Mouse (Mus musculus) thymus, postnatal 36 days (tissue): Measurements from ENCODE around the gene B3galnt2.
A peak's percentile ranks its signal among the peaks of the same experiment; 100 is the strongest.
"Not testable (repeated sequence)": the region's sequence is repeated elsewhere in the genome, so short reads cannot be mapped to it uniquely, and the experiment has no call there.

Source experiments
- DNase-seq, 2 experiments: peaks; one replicate each; pipeline ENCODE4 v3.0.0; 2022; ENCODE audit warnings: mixed read lengths in 2 of 2

Gene B3galnt2

DNA sequence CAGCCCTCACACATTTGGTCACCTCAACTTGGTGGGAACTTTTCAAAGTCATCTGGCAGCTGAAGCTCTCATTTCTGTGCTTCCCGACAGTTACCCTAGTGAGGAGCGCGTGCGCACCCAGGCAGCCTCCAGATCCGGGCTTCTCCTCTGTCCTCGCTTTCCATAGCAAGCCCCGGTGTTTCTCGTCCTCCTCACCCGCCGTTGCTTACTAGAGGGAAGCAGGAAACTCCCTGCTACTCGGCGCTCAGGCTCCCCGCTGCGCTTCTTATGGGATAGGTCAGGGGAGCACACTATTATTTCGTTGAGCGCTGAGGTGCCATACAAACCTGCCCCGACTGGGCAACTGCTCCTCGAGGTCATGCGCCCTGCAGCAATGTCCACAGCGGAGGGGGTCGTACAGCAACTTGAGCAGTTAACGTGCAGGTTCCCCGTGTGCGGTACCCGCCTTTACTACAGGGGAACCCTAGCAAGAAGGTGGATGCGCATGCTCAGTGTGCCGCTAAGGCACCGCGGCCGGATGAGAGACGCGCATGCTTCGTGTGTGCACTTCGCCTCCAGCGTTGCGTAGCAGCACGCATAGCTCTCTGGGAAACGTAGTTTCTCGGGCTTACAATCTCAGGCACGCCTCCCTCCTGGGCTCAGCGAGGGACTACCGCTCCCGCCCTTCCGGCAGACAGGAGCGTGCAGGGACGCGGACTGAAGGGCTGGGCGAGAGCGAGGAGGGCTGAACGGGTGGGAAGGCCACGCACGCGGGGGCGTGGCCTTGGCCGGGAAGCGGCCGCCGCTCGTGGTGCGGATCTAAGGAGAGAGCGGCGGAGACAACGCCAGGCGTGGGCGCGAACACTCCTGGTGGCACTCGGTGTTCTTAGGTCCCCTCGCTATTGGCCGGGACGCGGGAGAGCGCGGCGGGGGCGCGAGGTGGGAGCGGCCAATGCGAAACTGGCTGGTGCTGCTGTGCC lies at the start of gene B3galnt2:
Gene B3galnt2 (plus strand): TSS at position 596 of the 959 bp plus-strand sequence.
- peak; percentile 93 to 98 for DNase-seq

DNA sequence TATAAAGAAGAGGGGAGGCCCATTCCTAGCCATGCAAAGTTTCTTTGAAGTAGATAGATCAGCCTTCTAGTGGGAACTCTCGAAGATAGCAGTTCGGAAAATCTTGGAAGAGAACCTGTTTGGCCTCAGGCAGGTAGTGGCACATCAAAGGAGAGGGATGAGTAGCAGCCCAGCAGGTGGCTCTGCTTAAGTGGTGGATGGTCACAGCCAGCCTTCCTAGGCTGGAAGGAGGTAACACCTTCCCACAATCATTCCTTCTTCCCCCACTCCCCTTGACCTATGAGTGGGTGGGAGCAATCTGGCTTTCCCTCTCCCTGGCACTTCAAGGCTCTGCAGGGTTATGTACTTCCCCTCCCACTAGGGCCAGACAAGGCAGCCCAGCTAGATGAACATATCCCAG lies 42.9 kb upstream of the B3galnt2 start:
- DNase-seq = no peak

DNA sequence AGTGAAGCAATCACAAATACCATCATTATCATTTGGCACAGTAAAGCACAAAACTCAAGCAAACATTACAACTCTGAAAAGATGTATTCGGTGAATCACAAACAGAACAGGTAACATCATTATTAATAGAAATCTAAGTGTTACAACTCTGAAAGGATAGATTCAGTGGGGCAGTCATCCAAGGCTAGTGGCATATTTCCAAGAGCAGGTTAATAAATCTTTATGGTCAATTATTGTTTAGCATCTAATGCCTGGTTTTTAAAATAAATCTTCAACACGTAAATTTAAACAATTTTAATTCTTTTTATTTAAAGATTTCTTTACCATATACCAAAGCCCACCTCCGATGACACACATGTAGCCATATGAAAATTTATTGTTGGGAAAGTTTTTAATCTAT lies 34.9 kb upstream of the B3galnt2 start:
- DNase-seq = no peak

DNA sequence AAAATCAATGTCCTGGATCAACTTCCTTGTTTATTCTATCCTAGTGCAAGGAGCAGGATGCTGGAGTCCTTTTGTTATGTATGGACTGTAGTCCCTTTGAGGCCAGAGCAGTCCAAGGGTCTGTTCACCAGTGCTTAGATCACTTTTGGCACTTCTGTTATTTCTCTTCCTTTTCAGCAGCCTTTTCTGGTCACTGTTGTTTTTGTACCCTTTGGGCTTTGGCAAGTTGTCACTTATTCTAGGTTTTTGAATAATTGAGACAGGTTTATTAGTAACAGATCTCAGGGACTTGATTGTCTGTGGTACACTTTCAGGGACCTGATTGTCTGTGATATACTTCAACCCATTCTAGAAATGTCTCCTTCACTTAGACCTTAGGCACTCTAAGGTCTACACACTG lies 31.7 kb upstream of the B3galnt2 start:
- no peak for DNase-seq

DNA sequence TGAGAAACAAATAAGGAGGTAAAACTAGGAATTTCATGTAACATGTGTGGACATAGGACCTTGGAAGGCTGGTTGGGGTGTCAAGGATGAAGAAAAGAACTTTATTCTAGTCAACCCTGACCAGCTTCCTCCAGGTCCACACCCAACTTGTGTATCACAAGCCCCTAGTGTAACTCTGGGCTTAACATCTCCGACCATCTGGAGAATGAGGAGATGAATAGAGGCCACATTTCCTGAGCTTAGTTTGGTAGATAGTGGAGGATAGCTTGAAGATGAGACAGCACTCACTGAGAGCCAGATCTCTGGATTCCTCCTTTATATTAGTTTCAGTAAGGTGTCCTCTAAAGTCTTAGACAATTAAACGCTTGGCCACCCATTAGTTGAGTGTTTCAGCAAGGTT lies 24.3 kb upstream of the B3galnt2 start:
- DNase-seq = no peak

DNA sequence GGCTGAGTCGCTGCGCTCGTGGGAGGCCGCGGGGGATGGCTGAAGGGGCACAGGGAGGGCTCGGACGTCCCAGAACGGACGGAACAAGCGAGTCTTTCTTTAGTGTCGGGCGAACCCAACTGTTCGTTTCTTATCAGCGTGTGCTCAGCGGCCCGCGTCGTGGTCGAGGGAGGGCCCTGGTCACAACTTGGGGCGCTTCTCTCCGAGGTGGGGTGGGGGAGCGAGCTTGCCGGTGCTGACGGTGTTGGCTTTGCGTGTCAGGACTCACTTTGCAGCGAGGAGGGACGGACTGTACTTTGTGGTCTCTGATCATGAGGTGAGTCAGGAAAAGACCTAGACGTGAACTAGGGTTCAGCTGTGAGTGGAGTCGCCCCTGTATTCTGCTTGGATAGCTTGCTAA lies 662 bp downstream of the B3galnt2 start:
- DNase-seq = no peak

DNA sequence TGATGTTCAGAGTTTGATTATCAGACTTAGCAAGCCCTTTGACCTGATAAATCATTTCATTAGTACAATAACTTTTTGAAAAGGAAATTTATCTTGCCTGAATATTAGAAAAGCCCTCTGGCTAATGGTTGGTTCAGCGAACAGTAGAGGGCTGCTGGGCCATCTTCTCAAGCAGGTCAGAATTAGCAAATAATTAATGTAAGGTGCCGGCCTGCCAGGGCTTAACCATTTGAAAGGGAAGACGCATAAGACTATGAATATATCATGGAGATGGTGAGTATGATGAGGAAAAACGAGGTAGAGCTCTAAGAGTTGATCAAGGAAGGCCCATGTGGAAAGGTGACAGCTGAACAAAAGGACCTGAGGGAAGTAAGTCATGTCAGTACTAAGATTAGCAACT lies 2.4 kb downstream of the B3galnt2 start:
- DNase-seq = no peak

DNA sequence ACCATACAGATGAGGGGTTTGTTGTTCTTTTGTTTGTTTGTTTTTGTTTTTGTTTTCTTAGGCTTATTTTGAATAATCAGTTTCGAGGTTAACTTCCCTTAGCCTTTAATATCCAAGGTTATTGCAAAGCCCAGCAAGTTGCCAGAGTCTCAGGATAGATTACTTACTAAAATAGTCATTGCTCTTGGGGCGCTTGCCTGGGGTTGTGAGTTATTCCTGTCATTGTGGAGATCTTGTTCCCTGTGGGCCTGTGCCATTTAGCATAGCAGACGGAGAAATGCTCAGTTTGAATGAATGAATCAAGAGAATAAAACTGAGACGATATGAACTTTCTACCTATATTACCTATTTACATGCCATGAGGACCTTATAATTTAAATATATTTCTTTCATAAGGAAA lies 5.9 kb downstream of the B3galnt2 start:
- DNase-seq = no peak

DNA sequence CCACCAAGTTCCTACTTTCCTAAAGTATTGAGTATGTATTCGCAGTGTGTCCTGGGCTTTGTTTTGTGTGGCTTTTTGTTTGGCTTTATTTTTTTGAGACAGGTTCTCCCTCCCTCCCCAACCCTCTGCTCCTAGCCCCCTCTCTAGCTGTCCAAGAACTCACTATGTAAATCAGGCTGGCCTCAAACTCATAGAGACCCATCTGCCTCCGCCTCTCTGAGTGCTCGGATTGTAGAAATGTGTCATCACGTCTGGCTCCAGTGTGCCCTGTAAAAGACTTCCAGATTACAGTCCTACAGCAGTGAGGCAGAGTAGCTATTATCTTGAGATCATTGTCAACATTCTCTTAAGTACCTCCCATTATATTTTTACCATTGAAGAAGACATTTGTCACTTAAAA lies 6.8 kb downstream of the B3galnt2 start:
- no peak for DNase-seq

DNA sequence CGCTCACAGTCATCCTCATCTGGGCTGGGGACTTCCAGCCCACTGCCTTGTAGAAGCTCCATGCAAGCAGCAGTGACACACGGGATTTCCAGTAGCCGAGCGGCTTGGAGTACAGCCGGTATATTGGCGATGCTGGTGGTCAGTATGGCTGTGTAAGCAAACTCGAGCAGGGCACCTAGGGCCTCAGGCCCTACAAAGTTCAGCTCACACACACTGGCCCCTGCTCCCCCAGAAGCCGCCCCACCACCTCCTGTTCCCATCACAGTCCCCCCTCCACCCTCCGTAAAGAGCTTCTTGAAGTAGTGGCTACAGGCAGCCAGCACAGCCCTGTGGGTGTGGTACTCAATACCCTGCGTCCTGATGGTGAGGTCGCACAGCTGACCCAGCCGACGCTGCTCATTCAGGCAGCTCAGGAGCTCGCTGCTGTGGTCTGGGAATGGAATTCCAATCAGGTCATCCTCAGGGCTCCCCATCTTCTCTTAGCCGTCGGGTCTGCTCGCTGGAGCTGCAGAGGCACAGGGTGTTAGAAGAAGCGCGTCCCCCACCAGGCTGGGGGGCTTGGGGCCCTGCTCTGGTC lies 11.2 kb downstream of the B3galnt2 start:
- DNase-seq = no peak

DNA sequence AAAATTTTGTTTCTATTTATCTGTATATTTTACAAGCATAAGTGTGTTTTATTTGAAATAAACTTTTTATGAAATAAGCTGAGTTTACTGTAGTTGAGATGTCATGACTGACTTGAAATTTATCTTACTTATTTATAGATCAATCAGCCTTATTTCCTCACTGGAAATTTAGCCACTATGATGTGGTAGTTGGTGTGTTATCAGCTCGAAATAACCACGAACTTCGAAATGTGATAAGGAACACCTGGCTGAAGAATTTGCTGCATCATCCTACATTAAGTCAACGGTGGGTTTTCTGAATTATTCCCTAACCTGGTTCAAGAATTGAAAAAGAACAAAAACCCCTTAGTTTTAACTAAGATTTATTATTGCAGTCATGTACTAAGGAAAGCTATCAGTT lies 11.9 kb downstream of the B3galnt2 start:
- no peak for DNase-seq

DNA sequence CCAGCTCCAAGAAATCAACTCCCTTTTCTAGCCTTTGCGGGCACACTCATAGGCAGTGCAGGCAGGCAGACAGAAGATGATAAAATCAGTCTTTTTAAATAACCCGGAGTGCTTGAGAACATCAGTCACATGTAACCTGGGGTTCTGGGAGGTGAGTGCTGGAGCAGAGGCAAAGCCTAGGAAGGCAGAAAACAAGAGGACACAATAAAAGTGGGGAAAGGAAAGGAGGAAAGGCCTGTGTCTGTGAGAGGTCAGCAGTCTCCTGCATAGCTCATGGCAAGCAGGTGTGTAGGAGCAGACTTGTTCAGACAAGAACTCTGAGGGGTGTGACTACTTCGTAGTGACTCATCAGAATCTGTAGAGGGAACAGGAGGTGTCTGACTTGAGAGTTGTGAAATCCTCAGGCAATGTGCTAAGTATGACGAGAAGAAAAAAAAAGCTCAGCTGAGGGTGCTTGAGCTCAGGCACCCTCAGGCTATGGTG lies 14.4 kb downstream of the B3galnt2 start:
- no peak for DNase-seq

DNA sequence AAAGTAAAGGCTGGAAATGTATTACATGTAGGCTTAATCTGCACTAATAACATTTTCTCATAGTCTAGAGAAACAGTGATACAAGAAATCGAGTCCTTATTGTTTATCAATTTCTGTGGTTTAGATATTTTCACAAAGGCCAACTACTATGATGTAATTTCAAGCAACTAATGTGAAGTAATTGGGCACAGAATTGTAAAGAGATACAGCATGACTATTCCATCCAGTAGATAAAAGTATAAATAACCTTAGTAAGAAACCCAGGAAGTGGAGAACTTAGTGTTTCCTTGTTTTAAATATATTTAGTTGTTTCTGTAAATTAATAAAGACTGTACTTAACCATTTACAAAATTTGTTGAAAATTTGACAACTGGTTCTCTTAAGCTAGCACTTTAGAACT lies 15.5 kb downstream of the B3galnt2 start:
- DNase-seq = no peak

DNA sequence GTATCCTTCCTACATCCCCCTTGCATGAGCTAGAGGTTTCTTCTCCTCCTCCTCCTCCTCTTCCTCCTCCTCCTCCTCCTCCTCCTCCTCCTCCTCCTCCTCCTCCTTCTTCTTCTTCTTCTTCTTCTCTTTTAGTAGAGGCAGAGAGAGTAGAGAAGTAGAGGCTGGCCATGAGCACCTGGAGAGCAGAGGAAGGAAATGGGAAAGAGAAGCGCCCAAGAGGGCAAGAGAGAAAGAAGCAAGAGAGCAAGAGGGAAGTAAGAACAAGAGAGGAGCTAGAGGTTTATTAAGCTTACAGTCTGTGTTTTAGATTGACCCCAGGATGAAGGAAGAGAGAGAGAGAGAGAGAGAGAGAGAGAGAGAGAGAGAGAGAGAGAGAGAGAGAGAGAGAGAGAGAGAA lies 27.6 kb downstream of the B3galnt2 start:
- DNase-seq = not testable (repeated sequence)

DNA sequence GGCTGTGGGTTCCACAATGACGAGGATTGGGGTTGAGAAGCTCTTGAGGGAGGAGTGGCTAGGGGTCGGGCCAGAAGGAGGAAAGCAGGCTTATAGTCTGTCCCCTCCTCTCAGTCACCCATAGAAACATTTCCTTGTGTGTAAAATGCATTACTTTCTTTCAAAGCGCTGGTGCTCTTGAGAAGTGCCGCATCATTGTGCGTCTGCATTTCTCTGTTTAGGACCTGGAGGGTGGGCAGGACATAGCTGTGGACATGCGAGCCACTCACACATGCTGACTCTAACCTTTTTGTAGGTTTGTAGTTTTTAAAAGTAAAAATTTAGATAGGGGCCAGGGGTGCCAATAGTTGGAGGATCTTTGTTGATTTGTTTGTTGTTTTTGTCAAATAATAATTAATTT lies 29.3 kb downstream of the B3galnt2 start:
- DNase-seq = no peak

DNA sequence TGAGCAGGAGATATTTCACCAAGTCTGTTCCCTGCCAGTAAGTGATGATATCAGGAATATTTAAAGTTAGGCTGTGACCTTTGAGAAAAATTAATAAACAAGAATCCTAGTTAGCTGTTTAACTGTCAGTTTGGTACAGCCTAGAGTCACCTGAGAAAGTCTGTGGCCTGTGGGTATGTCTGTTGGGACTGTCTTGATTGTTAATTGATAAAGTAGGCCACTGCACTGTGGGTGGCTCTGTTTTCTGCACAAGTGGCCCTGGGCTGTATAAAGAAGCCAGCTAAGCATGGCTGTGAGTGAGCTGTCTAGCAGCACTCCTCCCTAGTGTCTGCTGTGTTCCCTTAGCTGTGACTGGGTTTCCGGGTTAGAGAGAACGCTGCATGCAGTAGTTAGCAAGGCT lies 34.9 kb downstream of the B3galnt2 start:
- DNase-seq = no peak

DNA sequence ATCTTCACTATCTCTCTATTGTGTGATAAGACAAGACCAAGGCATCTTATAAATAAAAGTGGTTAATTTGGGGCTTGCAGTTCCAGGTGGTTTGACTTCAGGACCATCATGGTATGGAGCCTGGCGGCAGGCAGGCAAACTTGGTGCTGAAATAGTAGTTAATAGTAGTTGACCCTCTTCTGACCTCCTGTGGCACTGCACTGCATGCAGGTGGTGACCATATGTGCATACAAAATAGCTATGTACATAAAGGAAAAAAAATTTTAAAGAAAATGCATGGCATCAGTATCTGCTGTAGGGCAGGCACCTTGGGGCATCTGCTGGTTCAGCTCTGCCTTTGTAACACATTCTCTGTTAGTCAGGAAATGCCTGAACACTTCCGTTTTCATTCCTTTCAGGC lies 36.1 kb downstream of the B3galnt2 start:
- no peak for DNase-seq

DNA sequence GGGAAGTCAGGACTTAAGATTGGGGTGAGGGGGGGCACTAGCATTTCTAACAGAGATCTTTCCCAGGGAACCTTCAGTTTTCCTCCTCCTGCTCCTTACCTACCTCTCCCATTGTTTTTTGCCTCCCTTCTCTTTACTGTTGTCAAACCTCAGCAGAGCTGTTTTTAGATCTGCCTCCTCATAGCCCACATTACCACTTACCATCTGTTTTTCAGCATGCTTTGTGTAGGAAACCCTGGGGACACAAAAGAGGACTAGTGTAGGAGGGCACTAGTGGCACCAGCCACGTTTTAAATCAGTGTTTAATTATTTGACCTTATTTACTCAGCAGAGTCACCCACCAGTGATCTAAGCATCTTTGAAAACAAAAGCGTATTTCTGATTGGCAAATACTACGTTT lies 38.8 kb downstream of the B3galnt2 start:
- DNase-seq = no peak

DNA sequence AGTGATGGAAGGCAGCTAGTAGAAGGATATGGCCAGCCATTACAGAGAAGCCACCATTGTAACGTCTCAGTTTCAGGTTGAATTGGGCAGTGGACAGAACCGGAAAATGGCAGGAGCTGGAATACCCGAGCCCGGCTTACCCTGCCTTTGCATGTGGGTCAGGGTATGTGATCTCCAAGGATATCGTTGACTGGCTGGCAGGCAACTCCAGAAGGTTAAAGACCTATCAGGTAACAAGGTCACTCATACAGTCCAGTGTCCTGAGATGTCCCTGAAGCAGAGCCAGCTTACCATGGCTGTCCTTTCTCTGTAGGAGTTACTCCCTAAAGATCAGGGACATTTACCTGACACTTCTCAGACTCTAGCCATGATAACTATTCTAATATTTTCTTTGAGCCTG lies 40.8 kb downstream of the B3galnt2 start:
- DNase-seq = no peak

DNA sequence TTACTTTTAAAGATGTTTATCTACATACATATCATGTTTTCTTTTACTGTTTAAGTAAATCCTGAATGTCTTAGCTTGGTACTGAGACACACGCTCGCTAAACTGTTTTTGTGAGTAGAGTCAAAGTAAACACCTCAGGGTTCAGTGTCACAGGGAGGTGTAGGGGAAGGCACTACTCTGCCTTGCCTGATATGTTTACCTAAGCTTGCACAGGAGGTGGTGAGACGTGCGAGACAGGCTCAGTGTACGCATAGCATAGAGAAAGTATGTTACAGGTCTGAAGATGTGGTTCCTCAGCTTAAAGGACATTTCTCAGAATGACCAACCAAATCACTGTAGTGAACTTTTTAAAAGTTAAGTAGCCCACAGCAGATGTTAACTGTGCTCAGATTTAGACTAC lies 43.2 kb downstream of the B3galnt2 start:
- DNase-seq = no peak

DNA sequence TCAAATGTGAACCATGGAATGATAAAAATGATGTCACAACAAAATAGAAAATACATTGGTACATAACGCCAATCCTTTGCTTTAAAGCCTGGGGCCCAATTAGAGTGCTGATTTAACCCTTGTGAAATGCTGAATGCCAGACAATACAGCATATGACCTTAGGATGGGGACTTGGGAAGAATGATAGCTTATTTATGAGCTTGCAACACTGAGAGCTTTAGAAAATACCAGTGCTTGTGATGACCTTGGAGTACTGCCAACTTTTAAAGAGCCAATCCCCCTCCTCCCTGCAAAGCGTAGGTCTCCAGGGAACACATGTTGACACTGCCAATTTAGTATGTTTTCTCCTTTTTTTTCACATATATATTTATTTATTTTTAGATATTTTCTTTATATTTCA lies 48.4 kb downstream of the B3galnt2 start:
- no peak for DNase-seq

DNA sequence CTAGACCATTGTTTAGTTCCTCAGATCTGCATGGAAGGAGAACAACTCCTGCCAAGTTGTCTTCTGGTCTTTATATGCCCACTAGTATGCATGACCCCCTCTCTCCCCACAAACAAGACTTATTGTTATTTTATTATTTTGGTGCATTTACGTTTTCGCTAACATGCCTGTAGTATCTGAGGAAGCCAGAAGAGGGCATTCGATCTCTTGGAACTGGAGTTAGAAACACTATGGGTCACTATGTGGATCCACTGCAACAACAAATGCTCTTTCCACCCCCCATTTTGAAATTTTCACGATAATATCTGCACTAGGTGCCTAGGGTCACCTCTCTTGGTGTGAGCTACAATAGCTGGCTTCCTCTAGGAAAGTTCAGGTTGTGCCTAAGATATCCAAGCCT lies 49.8 kb downstream of the B3galnt2 start:
- DNase-seq = no peak

DNA sequence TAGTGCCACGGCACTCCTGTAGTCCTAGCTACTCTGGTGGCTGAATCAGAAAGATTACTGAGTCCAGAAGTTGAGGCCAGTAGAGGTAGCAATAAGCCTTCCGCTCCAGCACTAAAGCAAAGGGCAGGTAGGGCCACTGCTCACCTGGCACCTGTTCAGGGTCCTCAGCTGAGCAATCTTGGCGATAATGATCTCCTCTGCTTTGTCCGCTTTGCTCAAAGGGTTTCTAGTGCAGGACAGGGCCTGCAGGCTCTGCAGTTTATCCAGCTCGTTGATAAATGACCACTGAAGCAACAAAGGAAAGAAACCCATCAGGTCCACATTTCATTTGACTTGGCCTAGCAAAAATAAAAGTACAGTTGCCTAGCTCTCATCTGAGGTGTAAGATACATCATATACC lies 50.7 kb downstream of the B3galnt2 start:
- DNase-seq = no peak

DNA sequence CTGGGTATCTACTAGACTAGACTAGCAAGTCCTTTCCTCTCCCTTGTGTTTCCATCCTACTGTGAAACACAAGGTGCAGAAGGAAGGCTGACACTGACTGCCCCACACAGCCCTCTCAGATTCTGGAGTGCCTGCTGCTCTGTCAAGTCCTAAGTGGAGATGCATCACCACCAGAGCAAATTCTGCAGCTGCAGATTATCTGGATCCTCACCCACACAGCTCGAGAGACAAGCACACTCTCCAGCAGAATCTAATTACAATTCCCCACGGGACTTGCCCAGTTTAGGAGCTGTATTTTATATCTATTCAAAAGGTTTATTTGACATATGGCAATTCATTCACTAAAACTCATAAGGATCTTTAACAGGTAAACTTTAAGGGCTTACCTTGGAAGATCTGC lies 51.8 kb downstream of the B3galnt2 start:
- DNase-seq = no peak
